Mouse (Mus musculus) lung, adult 2 months (tissue): ENCODE results near the gene Klhl6. TPM values are rescaled to one million over a fixed set of nuclear protein-coding genes. Genes with fewer than 3 reads are reported as not detected.
A peak's percentile ranks its signal among the peaks of the same experiment; 100 is the strongest.
"Not testable (repeated sequence)": the region's sequence is repeated elsewhere in the genome, so short reads cannot be mapped to it uniquely, and the experiment has no call there.

Experiments used
- DNase-seq: peaks from one replicate; pipeline ENCODE4 v3.0.0; 2022
- H3K4me1 ChIP-seq: fragments of 200-500 bp; 2 replicates; pipeline ENCODE4 v1.6.1; 2011; ENCODE audit warnings: low read length; ENCODE audit not compliant: control insufficient read depth, insufficient read depth
- H3K4me3 ChIP-seq: fragments of 200-500 bp; replicated peaks from 2 replicates; pipeline ENCODE3; 2011; ENCODE audit warnings: low read depth, mild to moderate bottlenecking, control low read depth, low read length; ENCODE audit errors: extremely low read depth
- CTCF ChIP-seq: fragments of 200-500 bp; IDR thresholded peaks from 2 replicates; pipeline ENCODE4 v1.5.1; 2011; ENCODE audit warnings: mild to moderate bottlenecking, low read length, control low read depth; ENCODE audit not compliant: insufficient read depth
- POLR2A ChIP-seq: fragments of 200-500 bp; IDR thresholded peaks from 2 replicates; pipeline ENCODE4 v1.6.1; 2011; ENCODE audit warnings: low read depth, mild to moderate bottlenecking, control low read depth, low read length, borderline replicate concordance; ENCODE audit errors: extremely low read depth
- WGBS: fragments of 180-500 bp; shearing (Covaris S2); methylation state at CpG from one replicate; pipeline ENCODE4 v1.1.7; 2018; 5-methylcytosine and 5-hydroxymethylcytosine counted together
- polyA plus RNA-seq: library from polyadenylated mRNA; depleted of rRNA; stranded (reverse); fragments of >200 nt; gene quantifications from 2 replicates; pipeline ENCODE4 v1.2.3, GENCODE M21; 2012; rRNA removed

Klhl6 gene
- polyA plus RNA-seq, result 3.7 and 7.2 TPM in 2 replicates

- DNase-seq, result peak; percentile 35
- TF ChIP-seq POLR2A (peak; percentile 45; the same call in 1 of the 2 replicates), CTCF (no peak)
- Histone ChIP-seq H3K4me3 (peak within 1 kb of the TSS; percentile 63), H3K4me1 (peaks cover 3% of the 10 kb centered on the region)
- 8% methylated on average over 14 of the region's 14 CpGs for WGBS
Observed at GRCm38 (mm10) chr16:19982537-19983257, at the start of gene Klhl6. Klhl6 (minus strand) TSS chr16:19983037.

- H3K4me3 ChIP-seq, DNase-seq, H3K4me1 ChIP-seq: not testable (repeated sequence)
- 96% methylated on average over 2 of the region's 4 CpGs for WGBS
Observed at GRCm38 (mm10) chr16:20027241-20027640, 44.4 kb upstream of the Klhl6 start.

- DNase-seq, result no peak
- Histone ChIP-seq H3K4me1 (no peaks in the 10 kb centered on the region), H3K4me3 (no peak overlapping the region)
- TF ChIP-seq CTCF, result no peak
- TF ChIP-seq POLR2A, result no peak
- 79% methylated on average over 1 of the region's 1 CpGs for WGBS
Observed at GRCm38 (mm10) chr16:20022821-20023220, 40.0 kb upstream of the Klhl6 start.

GRCm38 (mm10) chr16:20021848-20022247 lies 39.0 kb upstream of the Klhl6 start:
- TF ChIP-seq CTCF (no peak), POLR2A (no peak)
- WGBS, result 72% methylated on average over 2 of the region's 2 CpGs
- no peak overlapping the region for H3K4me3 ChIP-seq
- no peaks in the 10 kb centered on the region for H3K4me1 ChIP-seq
- no peak for DNase-seq

- Histone ChIP-seq H3K4me3 (no peak overlapping the region), H3K4me1 (no peaks in the 10 kb centered on the region)
- no peak for DNase-seq
- TF ChIP-seq POLR2A (no peak), CTCF (no peak)
Observed at GRCm38 (mm10) chr16:20012647-20013046, 29.8 kb upstream of the Klhl6 start.

GRCm38 (mm10) chr16:20006066-20006465 lies 23.2 kb upstream of the Klhl6 start:
- TF ChIP-seq POLR2A (no peak), CTCF (no peak)
- 59% methylated on average over 1 of the region's 1 CpGs for WGBS
- Histone ChIP-seq H3K4me3 (no peak overlapping the region), H3K4me1 (no peaks in the 10 kb centered on the region)
- DNase-seq, result no peak

- not testable (repeated sequence) for H3K4me1 ChIP-seq, H3K4me3 ChIP-seq, DNase-seq
- 84% methylated on average over 8 of the region's 8 CpGs for WGBS
Observed at GRCm38 (mm10) chr16:20000286-20000685, 17.4 kb upstream of the Klhl6 start.

- H3K4me3 ChIP-seq, result no peak overlapping the region
- no peak for DNase-seq
- no peak for TF ChIP-seq CTCF
- no peak for TF ChIP-seq POLR2A
- WGBS, result 87% methylated on average over 7 of the region's 7 CpGs
- H3K4me1 ChIP-seq, result no peaks in the 10 kb centered on the region
Observed at GRCm38 (mm10) chr16:19997616-19998015, 14.8 kb upstream of the Klhl6 start.

GRCm38 (mm10) chr16:19996913-19997312 lies 14.1 kb upstream of the Klhl6 start:
- WGBS, result 46% methylated on average over 6 of the region's 6 CpGs

GRCm38 (mm10) chr16:19995818-19996217 lies 13.0 kb upstream of the Klhl6 start:
- Histone ChIP-seq H3K4me3 (no peak overlapping the region), H3K4me1 (no peaks in the 10 kb centered on the region)
- DNase-seq, result no peak
- no peak for TF ChIP-seq POLR2A
- no peak for TF ChIP-seq CTCF

More at GRCm38 (mm10) chr16:19996913-19997312, 14.1 kb upstream of the Klhl6 start:
- not testable (repeated sequence) for H3K4me3 ChIP-seq, H3K4me1 ChIP-seq, DNase-seq

- WGBS, result 92% methylated on average over 3 of the region's 3 CpGs
- no peak overlapping the region for H3K4me3 ChIP-seq
- DNase-seq, result no peak
- TF ChIP-seq CTCF (no peak), POLR2A (no peak)
- no peaks in the 10 kb centered on the region for H3K4me1 ChIP-seq
Observed at GRCm38 (mm10) chr16:19993278-19993677, 10.4 kb upstream of the Klhl6 start.
